Mouse (Mus musculus) neutrophil, adult 83 days (primary cell): ENCODE results near the gene Tmem176b. TPM values are rescaled to one million over a fixed set of nuclear protein-coding genes. Genes with fewer than 3 reads are reported as not detected.

Experiments
- total RNA-seq, 2 experiments: library from RNA; stranded (reverse); gene quantifications; one replicate each; pipeline ENCODE4 v1.2.4; 2023

The Tmem176b gene
- total RNA-seq, result 10 to 100 TPM; 20.6 to 27.0 TPM

DNA sequence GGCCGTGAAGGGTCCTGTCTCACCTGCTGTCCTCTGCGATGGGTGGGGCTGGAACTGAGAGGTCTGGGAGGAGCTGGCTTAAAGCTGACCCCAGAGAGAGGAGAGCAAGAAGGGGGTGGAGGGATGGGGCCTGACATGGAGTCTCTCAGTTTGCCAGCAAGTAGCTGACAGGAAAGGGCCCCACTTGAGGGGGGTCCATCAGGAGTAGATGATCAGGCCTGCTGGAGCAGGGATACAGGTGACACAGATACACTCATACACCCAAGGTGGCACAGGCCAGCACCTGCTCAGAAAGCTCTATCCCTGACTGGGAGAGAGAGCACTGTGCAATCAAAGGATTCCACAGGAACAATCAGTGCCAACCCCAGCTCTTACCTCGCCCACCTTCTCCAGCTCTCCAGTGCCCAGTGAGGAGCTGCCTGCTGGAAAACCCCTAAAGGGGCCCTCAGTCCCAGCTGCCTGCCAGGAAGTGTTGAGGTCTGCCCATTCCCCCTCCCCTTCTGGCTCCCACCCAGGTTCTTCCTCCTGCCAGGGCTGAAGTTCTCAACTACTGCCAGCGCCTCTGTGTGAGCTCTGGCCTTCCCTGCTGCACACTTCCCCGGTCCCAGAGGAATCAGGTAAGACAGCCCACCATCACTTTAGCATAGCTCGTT is at the start of gene Tmem176b:
Tmem176b (minus strand) TSS at position 524 of the 653 bp plus-strand sequence.

DNA sequence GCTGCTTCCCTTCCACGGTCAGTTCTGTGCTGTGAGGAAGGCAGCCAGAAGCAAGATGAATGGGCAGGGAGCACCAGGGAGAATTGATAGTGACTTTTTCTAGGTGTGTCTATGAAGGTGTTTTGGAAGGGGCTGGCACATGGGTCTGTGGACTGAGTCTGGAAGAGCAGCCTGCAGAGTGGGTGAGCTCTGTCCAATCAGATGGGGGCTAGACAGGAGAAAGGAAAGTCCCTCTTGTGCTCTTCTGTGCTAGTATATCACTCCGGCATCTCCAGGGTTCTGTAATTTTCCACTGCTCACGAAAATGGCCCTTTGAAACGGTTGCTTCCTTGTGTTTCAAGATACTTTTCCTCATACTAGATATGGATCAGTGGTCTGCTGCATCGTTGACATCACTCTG is 31.3 kb upstream of the Tmem176b start, which contains the start of gene Aoc1:
Aoc1 (plus strand) TSS at position 301 of the 400 bp plus-strand sequence.

DNA sequence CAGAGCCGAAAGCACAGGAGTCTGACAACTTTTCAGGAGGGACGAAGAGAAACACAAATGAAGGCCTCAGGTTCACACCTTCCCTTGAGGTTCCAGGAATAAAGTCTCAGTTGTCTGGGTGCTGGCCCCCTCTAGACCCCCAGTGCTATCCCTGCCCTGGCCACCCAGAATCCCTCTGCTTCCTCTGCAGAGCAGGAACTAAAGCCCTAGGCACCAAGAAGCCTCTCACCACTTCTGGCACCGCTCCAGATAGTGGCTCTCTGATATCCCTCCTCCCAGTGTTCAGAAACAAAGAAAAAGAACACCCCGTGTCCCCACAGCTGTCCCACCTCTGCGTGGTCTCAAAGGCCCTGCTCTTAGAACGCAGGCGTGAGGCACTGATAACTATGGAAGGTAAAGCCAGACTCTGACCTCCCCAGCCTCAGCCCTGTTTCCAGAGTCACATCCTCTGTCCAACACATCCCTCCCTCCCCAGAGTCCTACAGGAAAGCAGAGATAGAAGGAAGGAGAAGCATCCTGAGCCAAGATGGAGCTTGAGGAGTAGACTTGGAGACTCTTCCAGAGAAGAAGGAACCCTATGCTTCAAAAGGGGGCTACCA is 826 bp downstream of the Tmem176b start, which contains the start of gene Tmem176a:
Tmem176a (plus strand) TSS at position 549 of the 599 bp plus-strand sequence.

Other genes starting within 250 kb of the Tmem176b start
- gene Repin1, start 247.6 kb downstream of the Tmem176b start, total RNA-seq, result 1 to 10 TPM; 2.4 to 2.7 TPM
- 1 to 10 TPM in 1 of 2 experiments, not detected in 1; 2.7 TPM for gene Gm44965, start 247.6 kb downstream of the Tmem176b start, total RNA-seq
- 1 to 10 TPM; 1.1 to 1.2 TPM for gene Zfp775, start 239.4 kb downstream of the Tmem176b start, total RNA-seq
- gene AI854703, start 214.7 kb downstream of the Tmem176b start, total RNA-seq, result under 1 TPM in 1 of 2 experiments, not detected in 1; 0.09 TPM
- under 1 TPM; 0.13 to 0.20 TPM for gene Gimap8, start 194.3 kb downstream of the Tmem176b start, total RNA-seq
- 1 to 10 TPM; 5.3 to 5.5 TPM for gene Gimap9, start 165.4 kb downstream of the Tmem176b start, total RNA-seq
- gene Gimap4, start 156.9 kb downstream of the Tmem176b start, total RNA-seq, result under 1 TPM in 1 of 2 experiments, not detected in 1; 0.68 TPM
- gene Gimap6, start 133.3 kb downstream of the Tmem176b start, total RNA-seq, result 1 to 10 TPM; 3.2 to 5.0 TPM
- not detected for gene Gm28053, start 122.9 kb downstream of the Tmem176b start, total RNA-seq
- not detected for gene Gimap7, start 122.9 kb downstream of the Tmem176b start, total RNA-seq
- 1 to 10 TPM in 1 of 2 experiments, under 1 TPM in 1; 0.60 to 1.3 TPM for gene Gimap1, start 102.4 kb downstream of the Tmem176b start, total RNA-seq
- under 1 TPM; 0.46 to 0.99 TPM for gene Gimap5, start 95.3 kb downstream of the Tmem176b start, total RNA-seq
- under 1 TPM; 0.24 to 0.38 TPM for gene Gimap3, start 70.6 kb downstream of the Tmem176b start, total RNA-seq
- gene Tmem176a, start 577 bp downstream of the Tmem176b start, total RNA-seq, result 10 to 100 TPM in 1 of 2 experiments, 1 to 10 TPM in 1; 5.1 to 14.1 TPM
- gene Aoc1, start 31.4 kb upstream of the Tmem176b start, total RNA-seq, result not detected
- not detected for gene 1600015I10Rik, start 88.4 kb upstream of the Tmem176b start, total RNA-seq
- not detected for gene Doxl2, start 133.5 kb upstream of the Tmem176b start, total RNA-seq
- gene Svs1, start 145.4 kb upstream of the Tmem176b start, total RNA-seq, result not detected
- gene Gpnmb, start 195.1 kb upstream of the Tmem176b start, total RNA-seq, result under 1 TPM; 0.24 to 0.61 TPM
- gene Malsu1, start 232.3 kb upstream of the Tmem176b start, total RNA-seq, result 10 to 100 TPM; 16.1 to 20.9 TPM